Mouse (Mus musculus) stomach, postnatal 0 days (tissue): ENCODE data around the gene Pkn2. TPM values are rescaled to one million over a fixed set of nuclear protein-coding genes. Genes with fewer than 3 reads are reported as not detected.

Experiments used
- ATAC-seq: fragments of 200-750 bp; cut with Nextera tagmentation; 2 replicates; pipeline ENCODE4 v1.8.0; 2017; ENCODE audit not compliant: low FRiP score, low TSS enrichment
- DNase-seq: peaks from one replicate; pipeline ENCODE4 v3.0.0-alpha.2; 2016; ENCODE audit warnings: low spot score
- H3K27ac ChIP-seq: fragments of 300-500 bp; sonication (generic); replicated peaks from 2 replicates; pipeline ENCODE4 v1.5.1; 2014; ENCODE audit warnings: mild to moderate bottlenecking, control low read depth
- H3K27me3 ChIP-seq: fragments of 300-500 bp; sonication (generic); 2 replicates; pipeline ENCODE4 v1.6.1; 2014; ENCODE audit warnings: low read length; ENCODE audit not compliant: control insufficient read depth, insufficient read depth
- H3K36me3 ChIP-seq: fragments of 300-500 bp; sonication (generic); 2 replicates; pipeline ENCODE4 v1.6.1; 2014; ENCODE audit warnings: low read length, mixed read lengths; ENCODE audit not compliant: control insufficient read depth, insufficient read depth
- H3K4me1 ChIP-seq: fragments of 300-500 bp; sonication (generic); replicated peaks from 2 replicates; pipeline ENCODE4 v1.6.1; 2014; ENCODE audit warnings: antibody characterized with exemption; ENCODE audit not compliant: control insufficient read depth, insufficient read depth
- H3K4me2 ChIP-seq: fragments of 300-500 bp; sonication (generic); replicated peaks from 2 replicates; pipeline ENCODE4 v1.6.1; 2014; ENCODE audit warnings: low read depth, mild to moderate bottlenecking, control low read depth, moderate library complexity
- H3K4me3 ChIP-seq: fragments of 300-500 bp; sonication (generic); 2 replicates; pipeline ENCODE4 v1.5.1; 2014; ENCODE audit warnings: low read depth, low read length, control low read depth
- H3K9ac ChIP-seq: fragments of 300-500 bp; sonication (generic); 2 replicates; pipeline ENCODE4 v1.6.1; 2014; ENCODE audit warnings: mild to moderate bottlenecking, low read length, control low read depth, mixed read lengths
- H3K9me3 ChIP-seq: fragments of 300-500 bp; sonication (generic); 2 replicates; pipeline ENCODE4 v1.6.1; 2016; ENCODE audit warnings: low read length; ENCODE audit not compliant: control insufficient read depth
- CTCF ChIP-seq: IDR thresholded peaks from 2 replicates; pipeline ENCODE4 v1.5.1; 2016; ENCODE audit warnings: antibody characterized with exemption, low read depth, mild to moderate bottlenecking, moderate library complexity
- EP300 ChIP-seq: optimal IDR thresholded peaks from 2 replicates; pipeline ENCODE3; 2016; ENCODE audit warnings: antibody characterized with exemption
- WGBS: fragments of 180-500 bp; shearing (Covaris S2); extraction: QIAGEN DNeasy Blood & Tissue Kit; methylation state at CpG from one replicate; pipeline ENCODE4 v1.1.7; 2014; 5-methylcytosine and 5-hydroxymethylcytosine counted together
- polyA plus RNA-seq: library from polyadenylated mRNA; unstranded; fragments of >200 nt; fragmentation: Nextera tagmentation; extraction: Ambion mirVana; gene quantifications from 2 replicates; pipeline ENCODE4 v1.2.1, GENCODE M21; 2015

Gene Pkn2
- polyA plus RNA-seq, 1 experiment from 2014 or later: 38.7 TPM

DNA sequence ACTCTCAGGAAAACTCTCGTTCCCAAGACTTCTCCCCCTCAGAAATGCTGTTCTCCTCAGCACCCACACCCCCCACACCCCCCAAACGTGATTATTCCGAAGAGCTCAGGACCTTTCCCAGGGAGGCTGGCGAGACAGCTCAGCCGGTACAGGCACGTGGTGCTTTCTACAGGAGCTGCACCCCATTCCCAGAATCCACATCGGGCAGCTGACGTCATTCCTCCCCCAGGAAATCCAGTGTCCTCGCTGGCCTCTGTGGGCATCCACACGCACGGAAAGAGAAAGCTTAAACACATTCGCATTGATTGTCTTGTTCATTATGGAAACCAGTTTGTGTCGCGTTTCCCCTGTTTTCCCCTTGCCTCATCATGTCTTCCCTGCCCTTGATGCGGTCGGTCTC lies 132.7 kb downstream of the Pkn2 start:
- H3K9ac ChIP-seq: no peak overlapping the region
- H3K9me3 ChIP-seq: no peaks in the 10 kb centered on the region
- WGBS: 83% methylated on average over 16 of the region's 16 CpGs
- DNase-seq: no peak
- no peaks in the 10 kb centered on the region for H3K4me1 ChIP-seq
- no peak overlapping the region for H3K4me3 ChIP-seq
- no peak overlapping the region for H3K4me2 ChIP-seq
- no peak for ATAC-seq
- no peak overlapping the region for H3K27ac ChIP-seq
- no peaks in the 10 kb centered on the region for H3K27me3 ChIP-seq
- TF ChIP-seq EP300: no peak
- TF ChIP-seq CTCF: no peak
- H3K36me3 ChIP-seq: no peaks in the 10 kb centered on the region

DNA sequence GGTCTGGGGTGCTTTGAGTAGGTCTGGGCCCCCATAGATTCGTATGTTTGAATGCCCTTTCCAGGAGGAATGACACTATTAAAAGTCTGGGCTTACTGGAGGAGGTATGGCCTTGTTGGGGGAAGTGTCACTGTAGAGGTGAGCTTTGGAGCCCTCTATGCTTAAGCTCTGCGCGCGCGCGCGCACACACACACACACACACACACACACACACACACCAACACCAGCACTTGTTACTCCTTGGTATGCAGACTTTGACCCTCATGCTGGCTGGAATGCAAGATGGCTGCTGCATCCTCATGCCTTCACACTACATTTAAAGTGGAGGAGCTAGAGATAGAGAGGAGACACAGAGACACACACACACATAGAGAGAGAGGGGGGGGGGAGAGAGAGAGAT lies 134.1 kb downstream of the Pkn2 start:
- ATAC-seq: peak; percentile 65; the same call in 1 of the 2 replicates
- WGBS: 96% methylated on average over 7 of the region's 7 CpGs
- Histone ChIP-seq H3K4me2 (no peak overlapping the region), H3K4me1 (no peaks in the 10 kb centered on the region), H3K4me3 (no peak overlapping the region), H3K36me3 (no peaks in the 10 kb centered on the region), H3K9ac (no peak overlapping the region), H3K27me3 (no peaks in the 10 kb centered on the region), H3K27ac (no peak overlapping the region), H3K9me3 (no peaks in the 10 kb centered on the region)
- no peak for TF ChIP-seq EP300
- no peak for TF ChIP-seq CTCF
- DNase-seq: no peak

DNA sequence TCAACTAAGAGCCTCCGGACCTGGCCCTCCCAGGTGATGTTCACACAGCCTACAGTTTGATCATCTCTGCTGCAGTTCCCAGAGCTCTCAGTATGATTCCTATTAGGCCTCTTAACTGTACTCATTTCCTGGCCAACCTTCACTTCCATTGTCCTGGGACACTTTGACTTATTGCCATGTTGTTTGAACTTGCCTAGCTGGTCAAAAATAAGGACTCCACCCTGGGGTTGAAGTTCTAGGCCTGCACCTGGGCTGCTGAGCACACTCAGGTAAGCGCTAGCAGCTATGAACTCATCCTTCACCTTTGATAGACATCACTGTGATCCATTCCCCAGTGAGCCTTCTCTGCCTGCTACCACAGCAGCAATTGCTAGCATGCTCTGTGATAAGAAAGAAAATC lies 136.7 kb downstream of the Pkn2 start:
- Histone ChIP-seq H3K27me3 (no peaks in the 10 kb centered on the region), H3K36me3 (no peaks in the 10 kb centered on the region), H3K27ac (no peak overlapping the region), H3K9ac (no peak overlapping the region), H3K4me3 (no peak overlapping the region), H3K4me1 (no peaks in the 10 kb centered on the region), H3K9me3 (no peaks in the 10 kb centered on the region), H3K4me2 (no peak overlapping the region)
- DNase-seq (no peak), ATAC-seq (0 out of 2 replicates have a peak, but pooled peaks have one; percentile 20)
- WGBS: 83% methylated on average over 2 of the region's 2 CpGs
- TF ChIP-seq CTCF: no peak
- no peak for TF ChIP-seq EP300

DNA sequence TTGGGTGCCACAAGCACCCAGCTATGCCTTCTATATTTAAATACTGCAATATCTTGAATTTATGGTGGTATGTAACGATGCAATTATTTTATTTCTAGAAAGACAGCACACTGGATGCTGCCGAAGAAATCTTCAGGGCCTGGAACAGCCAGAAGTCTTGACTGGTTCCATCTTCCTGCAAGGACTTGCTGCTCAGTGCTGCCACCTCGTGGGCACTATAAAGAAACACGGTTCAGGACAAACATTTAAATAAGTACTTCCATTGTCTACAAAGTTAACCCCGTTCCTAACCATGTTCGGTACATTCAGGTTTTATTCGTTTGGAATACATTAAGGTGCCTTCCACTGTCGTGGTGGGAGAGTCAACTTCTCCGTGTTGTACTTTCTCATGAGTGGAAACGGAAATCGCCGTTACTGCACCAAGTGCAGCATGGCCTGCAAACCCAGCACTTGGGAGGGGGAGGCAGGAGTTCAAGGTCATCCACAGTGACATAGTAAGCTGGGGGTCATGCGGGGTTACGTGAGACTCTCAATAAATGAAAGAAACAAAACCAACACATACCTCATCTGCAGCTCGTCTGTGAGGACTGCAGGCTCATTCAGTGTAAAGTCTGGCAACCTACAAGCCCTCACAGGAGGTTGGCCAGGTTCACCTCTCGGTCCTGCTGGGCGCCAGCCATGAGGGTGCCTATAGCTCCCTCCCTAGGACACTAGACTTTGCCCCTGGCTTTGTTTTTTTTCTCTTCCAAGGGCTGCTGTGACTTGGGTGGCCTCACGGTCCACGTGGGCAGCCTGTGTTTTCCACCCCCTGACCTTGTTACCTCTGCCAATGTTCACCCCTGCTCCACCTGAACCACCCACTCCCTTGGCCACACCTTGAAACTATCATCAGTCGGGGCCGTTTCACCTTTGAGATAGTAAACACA lies 137.6 kb downstream of the Pkn2 start:
- Histone ChIP-seq H3K4me3 (no peak overlapping the region), H3K9ac (no peak overlapping the region), H3K27ac (no peak overlapping the region), H3K27me3 (no peaks in the 10 kb centered on the region), H3K4me2 (no peak overlapping the region), H3K36me3 (no peaks in the 10 kb centered on the region), H3K9me3 (no peaks in the 10 kb centered on the region), H3K4me1 (no peaks in the 10 kb centered on the region)
- DNase-seq (peak; percentile 56), ATAC-seq (peak; percentile 53)
- peak; percentile 88 for TF ChIP-seq CTCF
- no peak for TF ChIP-seq EP300
- 59% methylated on average over 21 of the region's 21 CpGs for WGBS

Other genes with a start within 250 kb of the Pkn2 start
- 11.0 and 11.8 TPM in 2 replicates for gene Kyat3, start 181.0 kb downstream of the Pkn2 start, polyA plus RNA-seq
- gene Gtf2b, start 117.0 kb downstream of the Pkn2 start, polyA plus RNA-seq: 52.8 and 54.5 TPM in 2 replicates